Mouse (Mus musculus) naive thymus-derived CD4-positive, alpha-beta T cell, adult 2 months (primary cell): ENCODE results near the gene Ppip5k2.
"Not testable (repeated sequence)": the region's sequence is repeated elsewhere in the genome, so short reads cannot be mapped to it uniquely, and the experiment has no call there.

Experiments used
- DNase-seq: peaks from one replicate; pipeline ENCODE4 v3.0.0-alpha.2; 2011; ENCODE audit warnings: low read depth

Gene Ppip5k2

DNA sequence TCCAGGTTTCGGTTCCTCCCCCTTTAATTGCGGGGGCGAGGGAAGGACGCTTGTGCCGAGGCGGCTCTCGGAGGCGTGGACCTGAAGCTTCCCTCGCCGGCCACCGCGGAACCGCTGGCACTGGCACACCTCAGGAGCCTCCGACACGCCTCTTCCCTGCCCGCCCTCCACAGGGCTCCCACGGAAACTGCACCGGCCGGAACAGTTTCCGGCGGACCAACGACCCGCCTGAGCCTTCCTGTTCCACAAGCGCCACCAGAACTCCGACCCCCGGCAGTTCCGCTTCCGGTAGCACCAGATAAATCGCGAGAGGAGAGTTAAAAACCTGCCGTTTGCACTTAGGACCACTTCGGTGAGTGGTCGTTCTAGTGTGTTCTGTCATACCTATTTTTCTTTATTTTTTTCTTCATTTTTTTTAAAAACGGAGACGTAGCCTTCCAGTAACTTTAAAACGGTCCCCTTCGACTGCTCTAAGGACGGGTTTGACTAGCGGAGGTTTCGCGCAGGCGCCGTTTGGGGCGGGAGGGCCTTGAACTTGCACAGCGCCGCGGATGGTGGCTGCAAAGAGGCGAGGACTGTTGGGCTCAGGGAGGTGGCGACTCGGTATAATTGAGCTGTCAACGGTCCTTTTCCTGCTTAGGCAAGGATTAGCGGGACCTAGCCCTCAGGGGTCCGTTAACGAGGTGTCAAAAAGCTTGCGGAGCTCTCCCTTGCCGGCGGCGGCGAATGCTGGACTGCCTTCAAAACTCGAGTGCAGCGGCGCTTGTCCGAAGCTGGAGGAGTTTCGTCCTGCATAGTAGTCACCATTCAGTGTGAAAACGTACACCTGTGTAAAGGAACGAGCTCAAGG is at the start of gene Ppip5k2, which contains the start of gene Gin1:
Ppip5k2 (minus strand) TSS at position 508 of the 850 bp plus-strand sequence.
Gin1 (plus strand) TSS at position 269 of the 850 bp plus-strand sequence.
- DNase-seq, result peak; percentile 96

DNA sequence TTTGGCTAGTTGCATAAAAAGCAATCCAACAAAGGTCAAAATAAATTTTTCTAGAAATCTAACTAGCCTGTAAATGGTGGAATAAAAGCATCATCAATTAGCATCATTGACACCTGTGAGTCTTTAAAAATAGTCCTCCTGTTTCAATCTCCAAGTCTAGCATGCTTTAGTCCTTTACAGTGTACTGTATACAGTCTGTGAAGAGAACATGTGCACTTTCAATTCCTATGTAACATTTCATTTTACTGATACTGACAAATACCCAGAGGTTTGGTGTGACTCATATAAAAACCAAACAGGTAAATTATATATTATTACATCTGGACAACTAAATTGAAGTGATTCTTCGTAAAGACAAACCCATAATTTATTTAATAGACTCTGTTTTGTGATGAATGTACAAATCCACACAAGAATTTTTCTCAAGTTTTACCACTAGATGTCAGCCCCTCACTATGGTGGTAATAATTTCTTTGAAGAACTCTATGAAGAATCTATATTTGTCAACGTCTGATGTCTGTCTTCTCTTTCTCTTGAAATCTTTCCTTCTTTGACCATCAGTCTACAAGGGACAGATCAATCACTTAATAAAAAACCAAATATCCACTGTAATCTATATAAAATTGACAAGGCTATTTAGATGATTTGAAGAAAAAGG is 39.2 kb upstream of the Ppip5k2 start:
- peak; percentile 46 for DNase-seq

DNA sequence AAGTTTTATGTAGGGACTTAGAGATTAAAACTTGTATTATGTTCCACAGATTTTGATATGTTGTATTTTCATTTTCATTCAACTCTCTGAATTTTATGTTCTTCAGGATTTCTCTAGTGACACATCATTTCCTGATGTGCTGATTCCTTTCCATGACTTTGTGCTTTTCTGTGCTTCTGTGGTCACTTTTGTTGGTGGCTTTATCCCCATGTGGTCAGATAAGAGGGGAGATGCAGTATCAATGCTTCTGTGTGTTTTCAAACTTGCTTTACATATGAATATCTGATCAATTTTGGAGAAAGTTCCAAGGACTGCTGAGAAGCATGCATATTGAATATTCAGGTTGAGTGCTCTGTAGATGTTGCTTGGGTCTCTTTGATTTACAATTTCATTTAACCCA is 34.3 kb upstream of the Ppip5k2 start:
- DNase-seq, result no peak

DNA sequence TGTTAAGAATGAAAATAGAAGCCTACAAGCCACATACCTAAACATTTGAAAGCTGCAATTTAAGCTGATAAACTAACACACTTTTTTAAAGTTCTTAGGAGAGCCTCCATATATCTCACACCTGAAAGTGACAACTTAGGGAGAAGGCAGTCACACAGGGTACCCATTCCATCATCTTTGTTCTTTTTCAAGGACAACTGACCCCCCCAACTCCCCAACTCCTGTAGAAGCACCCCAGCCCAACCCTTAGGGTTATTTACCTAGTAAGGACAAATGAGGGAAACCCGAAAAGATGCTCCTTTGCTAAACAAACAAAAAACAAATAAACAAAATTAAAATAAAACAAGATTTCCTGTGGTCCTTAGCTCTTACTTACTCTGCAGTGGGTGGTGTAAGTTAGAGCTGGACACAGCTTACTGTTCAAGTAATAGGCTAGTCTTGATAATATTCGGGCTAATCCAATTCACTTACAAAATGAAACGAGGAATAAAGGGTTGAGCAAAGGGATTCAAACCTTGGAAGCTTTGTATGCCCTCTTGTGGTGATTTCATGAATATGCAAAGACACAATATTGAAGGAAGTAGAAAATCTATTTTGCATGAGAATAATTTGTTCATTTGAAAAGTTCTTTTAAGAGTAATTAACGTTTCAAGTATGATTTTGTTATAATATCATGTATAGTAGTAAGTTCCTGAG is 32.1 kb upstream of the Ppip5k2 start:
- DNase-seq, result peak; percentile 16

DNA sequence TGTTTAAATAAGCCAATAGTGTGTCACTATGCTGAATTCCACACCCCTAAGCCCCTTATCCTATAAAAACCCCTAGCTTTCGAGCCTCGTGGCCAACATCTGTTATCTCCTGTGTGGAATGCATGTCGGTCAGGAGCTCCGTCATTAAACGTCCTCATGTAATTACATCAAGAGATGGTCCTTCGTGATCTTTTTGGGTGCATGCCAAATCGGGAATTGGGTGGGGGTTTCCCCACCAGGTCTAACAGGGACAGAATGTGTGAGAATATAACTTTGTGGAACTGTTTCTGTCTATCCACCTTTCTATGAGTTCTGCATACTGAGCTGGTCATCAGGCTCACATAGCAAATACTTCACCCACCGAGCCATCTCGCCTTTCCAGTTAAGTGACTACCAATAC is 25.7 kb upstream of the Ppip5k2 start:
- DNase-seq, result no peak

DNA sequence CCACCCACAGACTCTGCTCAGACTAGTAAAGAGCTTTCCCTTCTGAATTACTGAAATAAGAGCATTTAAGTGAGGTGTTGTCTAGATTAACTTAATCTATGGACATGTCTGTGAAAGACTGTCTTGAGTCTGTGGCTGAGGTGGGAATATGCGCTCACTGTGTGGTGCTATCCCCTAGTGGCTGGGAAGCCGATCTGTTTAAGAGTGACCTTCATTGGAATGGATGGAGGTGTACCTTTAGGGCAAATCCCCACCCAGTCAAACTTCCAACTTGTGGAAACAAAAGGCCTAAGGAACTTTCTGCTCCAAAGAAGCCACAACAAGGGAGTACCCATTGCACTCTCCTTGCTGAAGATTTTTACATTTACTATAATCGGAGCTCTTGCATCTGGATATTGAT is 23.9 kb upstream of the Ppip5k2 start:
- no peak for DNase-seq

DNA sequence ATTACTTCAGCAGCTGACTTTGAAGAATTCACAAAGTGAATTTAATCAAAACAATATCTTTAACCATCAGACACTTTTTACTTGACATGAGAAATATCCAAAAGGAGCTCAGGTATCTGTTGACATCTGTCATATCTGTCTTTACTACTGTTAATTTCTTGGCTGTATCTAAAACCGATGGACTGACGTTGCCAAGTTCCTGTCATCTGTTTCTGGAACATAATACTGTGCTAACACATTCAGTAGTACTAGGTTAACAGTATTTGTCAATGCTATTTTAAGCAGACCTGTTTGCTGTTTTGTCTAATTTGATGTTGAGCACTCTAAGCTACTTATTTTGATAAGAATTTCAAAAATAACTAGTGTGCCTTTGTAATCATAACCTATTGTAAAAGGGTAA is 18.3 kb upstream of the Ppip5k2 start:
- DNase-seq, result no peak

DNA sequence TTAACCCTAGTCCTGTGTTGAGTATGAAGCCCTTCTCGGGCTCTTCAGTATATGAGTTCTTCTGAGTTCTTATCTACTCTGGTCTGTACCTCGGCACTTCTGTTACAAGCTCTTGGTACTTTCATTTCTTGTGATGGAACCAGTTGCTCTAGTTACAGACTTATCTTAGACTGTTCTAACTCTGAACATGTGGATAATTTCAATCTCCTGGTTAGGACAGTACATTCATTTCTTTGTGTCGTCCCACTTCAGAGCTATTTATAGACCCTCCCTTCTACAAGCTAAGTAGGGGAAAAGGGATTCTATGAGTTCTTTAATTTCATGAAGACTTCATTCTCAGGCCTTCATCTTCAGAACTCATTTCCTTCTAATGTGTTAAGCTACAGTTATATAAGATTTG is 17.5 kb upstream of the Ppip5k2 start:
- no peak for DNase-seq

DNA sequence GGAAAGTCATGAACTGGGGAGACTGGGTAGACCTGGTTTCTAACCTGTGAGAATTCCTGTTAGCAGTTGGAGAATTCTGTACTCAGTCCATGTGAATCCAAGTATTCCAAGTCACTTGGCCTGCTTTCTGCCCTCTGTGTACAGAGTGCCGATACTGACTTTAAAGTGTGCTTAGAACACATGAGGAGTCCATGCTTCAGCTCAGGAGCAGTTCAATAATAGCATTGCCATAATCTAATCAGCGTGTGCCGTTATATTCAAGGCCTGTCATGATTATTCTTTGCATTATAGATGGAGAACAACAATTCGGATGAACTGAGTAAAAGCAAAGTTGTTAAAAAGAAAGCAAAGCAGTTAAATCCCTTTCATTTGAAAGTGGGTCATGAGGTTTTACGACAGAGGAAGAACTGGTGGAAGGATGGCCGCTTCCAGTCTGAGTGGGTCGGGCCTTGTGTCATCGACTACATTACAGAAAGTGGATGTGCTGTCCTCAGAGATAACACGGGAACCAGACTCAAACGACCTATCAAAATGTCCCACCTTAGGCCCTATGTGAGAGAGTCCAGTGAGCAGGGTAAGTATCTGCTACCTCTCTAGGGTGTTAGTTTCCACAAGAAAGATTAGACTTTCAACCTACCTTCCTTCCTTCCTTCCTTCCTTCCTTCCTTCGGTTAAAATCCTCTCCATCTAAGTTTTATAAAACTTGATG is 15.6 kb upstream of the Ppip5k2 start:
- DNase-seq, result no peak

DNA sequence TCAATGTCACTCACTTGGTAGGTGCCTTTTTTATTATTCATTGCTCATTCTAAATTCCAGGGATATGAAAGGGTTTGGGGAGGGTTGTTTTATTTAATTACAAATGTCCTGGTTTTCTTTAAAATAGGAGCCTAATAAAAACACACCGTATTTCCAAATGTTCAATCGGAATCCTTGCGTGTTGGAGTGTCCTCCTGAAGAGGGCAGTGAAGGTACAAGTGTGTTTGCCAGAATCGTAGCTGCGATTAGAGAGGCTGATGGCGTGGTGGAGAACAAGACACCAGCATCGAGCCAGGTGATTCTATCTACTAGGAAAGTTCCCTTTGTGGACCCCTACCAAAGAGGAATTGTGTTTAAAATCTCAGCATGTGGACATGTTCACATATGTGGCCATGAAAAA is 14.7 kb upstream of the Ppip5k2 start:
- no peak for DNase-seq

DNA sequence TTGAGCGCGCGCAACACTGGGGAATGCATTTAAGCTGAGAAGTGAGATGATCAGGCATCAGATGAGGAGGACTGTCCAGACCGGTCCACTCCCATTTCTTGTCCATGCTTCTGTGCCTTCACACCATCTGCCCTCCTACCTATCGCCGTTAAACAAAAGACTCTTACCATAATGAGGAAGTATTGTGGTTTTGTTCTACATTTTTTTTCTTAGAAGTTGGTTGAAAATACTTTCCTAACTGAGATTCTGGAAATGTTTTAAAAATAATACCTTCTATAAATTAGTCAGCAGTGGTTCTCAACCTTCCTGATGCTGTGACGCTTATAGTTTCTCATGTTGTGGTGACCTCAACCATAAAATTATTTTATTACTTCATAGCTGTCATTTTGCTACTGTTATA is 11.5 kb upstream of the Ppip5k2 start:
- DNase-seq, result no peak

DNA sequence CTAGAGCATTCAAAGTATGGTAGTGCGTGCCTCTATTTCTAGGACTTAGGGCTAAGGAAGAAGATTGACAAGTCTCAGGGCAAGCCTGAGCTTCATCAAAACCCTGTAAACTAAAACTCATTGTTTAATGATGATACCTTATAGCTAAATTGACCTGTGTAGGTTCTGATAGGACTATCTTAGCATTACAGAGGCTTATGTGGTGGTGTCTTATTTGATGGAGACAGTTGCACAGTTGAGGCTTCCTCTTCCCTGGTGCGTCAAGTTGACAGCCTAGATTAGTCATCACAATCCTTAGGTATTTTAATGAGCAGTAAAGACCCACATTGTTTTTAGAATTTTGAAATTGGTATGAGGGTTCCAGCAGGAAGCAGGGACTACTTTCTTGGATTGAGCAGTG is 3.8 kb upstream of the Ppip5k2 start:
- DNase-seq, result no peak

DNA sequence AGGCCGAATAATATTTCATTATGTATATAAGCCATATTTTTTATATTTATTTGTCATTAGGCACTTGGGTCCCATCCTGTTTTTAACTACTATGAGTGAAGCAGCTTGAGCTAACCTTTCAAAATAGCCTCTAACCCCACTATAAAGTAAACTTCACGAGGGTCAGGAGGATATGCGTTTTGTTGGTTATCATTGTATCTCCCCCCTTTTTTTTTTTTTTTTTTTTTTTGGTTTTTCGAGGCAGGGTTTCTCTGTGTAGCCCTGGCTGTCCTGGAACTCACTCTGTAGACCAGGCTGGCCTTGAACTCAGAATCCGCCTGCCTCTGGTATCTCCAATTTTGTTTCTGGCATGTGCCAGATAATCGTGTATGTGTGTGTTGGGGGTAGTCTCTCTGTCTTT is 3.2 kb upstream of the Ppip5k2 start:
- no peak for DNase-seq

DNA sequence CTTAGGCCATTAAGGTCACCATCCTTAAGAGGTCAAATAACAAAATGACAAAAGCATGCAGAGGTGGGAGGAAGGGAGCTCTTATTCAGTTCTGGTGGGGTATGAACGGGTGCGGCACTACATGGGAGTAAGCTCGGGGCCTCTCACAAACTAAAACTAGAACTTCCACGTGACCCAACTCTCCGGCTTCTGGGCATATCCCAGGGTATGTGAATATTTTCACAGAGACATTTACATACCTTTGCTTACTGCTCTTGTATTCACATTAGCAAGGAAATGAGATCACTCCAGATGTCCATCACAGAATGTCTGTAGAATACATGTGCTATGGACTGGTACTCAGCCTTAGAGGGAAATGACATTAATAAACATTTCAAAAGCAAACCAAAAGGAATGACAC is 1.5 kb upstream of the Ppip5k2 start:
- DNase-seq, result no peak

DNA sequence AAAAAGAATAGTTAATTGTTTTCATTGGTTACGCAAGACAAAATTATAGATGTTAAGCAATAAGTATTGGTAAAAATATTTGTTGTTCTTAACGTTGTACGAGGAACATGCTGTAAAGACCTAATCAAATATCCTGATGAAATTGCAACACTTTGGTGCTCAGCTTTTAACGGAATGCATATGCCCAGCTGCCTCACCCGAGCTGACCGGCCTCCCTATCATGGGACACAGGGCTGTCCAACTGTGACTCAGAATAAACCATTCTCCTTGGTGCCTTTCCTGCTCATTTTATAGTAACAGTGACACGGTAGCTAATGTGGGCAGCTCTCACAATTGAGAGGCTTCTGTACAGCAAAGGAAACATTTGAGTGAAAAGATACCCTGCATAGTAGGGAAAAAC is 907 bp upstream of the Ppip5k2 start:
- DNase-seq, result peak; percentile 3

DNA sequence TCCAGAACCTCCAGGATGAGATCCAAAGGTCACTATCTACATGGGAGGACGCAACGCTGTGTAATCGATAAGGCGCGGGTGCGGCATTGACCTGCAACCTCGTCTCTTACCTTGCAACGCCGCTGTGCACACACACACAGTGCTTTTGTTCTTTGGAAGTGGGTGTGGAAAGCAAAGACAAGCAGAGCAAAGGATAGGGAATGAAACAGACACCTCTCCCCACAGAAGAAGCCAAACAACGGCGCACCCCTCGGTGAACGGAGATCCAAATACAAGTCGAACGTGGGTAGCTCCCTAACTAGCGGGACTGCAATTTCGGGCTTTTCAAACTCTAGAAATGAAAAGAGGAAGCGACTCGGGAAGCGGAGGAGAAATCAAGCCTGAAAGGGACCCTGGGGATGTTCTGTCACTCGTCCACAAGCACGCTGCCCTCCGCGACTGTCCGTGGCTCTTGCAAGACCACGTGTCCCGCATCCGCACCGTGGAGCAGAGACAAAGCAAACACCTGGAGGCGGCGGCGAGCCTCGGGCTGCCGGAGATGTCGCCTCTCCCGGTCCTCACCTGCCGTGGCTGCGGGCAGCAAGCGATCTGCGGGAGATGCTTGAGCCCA is 812 bp downstream of the Ppip5k2 start:
- peak; percentile 63 for DNase-seq

DNA sequence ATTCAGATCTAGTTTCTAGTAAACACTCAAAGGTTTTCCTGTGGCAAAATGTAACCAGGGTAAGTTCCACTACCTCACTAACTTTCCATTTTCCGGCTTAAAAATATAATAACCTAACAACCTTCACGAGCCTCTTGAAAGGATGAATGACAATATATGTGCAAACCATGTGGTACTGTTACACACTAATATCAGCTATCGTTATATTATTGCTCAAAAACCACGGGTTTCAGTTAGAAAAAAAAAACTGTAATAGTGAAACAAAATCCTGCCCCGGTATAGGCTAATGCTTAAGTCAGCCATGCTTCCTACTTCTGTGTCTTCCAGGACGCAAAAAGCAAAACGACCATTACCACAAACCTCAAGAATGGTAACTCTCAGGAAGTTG is 1.3 kb downstream of the Ppip5k2 start:
- DNase-seq, result peak; percentile 63

DNA sequence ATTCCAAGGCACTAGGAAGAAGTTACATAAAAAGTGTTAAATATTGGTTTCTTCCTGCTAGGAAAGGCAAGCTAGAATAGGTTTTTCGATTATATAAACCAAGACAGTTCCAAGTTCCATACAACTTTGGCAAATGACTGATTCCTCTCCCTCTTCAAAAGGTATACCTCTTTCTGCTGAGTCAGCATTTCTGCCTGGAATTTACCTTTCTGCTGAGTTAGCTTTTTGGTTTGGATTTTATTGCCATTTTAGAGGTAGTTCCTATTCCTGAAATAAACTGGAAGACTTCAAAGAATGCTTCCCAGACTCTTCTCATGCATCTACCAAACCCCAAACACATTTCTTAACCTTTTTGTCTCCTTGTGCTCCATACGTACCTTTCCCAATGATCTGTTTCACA is 2.1 kb downstream of the Ppip5k2 start:
- peak; percentile 22 for DNase-seq

DNA sequence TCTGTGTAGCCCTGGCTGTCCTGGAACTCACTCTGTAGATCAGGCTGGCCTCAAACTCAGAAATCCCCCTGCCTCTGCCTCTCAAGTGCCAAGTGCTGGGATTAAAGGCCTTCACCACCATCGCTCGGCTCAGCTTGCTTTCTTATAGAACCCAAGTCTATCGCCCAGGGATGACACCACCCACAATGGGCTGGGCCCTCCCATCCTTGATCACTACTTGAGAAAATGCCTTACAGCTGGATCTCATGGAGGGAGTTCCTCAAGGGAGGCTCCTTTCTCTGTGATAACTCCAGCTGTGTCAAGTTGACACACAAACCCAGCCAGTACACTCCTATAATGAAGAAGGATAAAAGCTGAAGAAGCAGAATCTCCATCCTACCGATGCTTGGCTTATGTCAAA is 4.5 kb downstream of the Ppip5k2 start:
- DNase-seq, result not testable (repeated sequence)

DNA sequence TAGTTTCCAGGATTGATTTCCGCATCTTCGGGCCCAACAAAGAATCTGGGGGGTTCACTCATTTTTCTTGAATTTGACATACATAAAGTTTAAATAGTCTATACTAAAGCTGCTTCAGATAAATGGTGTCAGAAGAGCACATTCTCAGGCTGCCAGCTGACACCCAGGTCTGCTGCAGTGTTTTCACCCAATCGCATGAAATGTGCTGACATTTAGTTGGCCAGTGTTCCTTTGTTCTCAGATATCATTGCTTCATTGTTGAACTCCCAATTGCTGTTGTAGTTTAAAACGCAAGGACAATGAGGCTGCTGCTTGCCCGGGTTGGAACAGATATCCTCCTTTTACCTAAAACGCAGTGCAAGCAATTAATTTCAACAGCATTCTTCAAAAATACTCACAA is 8.7 kb downstream of the Ppip5k2 start:
- DNase-seq, result no peak

DNA sequence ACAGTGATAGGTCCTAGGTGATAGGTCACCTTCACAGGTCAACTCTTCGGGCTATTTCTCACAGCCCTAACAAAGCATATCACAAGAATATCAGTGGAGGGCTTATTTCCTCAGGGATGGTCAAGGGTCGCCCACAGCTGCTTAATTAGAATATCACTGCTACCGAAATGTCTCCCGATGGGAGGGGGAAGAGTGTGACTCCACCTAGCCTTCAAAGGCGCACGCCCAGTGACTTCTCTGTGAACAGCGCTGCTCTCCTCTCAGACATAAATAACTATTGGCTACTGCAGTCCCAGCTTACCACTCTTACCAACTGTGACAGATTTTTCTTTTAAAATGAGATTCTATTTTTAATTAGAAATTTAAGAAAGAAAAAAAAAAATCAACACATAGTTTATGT is 9.6 kb downstream of the Ppip5k2 start:
- DNase-seq, result no peak

DNA sequence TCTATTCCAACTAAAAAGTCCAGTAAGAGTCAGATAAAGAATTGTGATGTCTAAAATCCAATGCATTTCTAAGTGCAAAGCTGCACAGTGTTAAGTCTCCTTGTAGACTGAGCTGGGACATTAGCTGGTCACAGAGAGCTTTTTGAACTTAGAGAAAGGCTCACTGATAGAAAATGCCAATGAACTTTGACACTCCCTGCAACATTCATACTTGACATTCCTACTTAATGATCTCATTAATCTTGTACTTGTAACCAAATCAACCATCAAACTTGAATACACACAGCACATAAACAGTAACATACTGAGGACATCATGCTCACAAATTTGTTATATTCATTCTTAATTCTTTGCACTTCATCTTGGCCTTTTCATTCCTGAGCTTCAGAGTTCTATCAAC is 10.4 kb downstream of the Ppip5k2 start:
- no peak for DNase-seq
